Mouse (Mus musculus) gastrocnemius, postnatal 36 days (tissue): Measurements from ENCODE around the gene Cog6. TPM values are rescaled to one million over a fixed set of nuclear protein-coding genes. Genes with fewer than 3 reads are reported as not detected.
A peak's percentile ranks its signal among the peaks of the same experiment; 100 is the strongest.

Experiments
- DNase-seq, 2 experiments: peaks; one replicate each; pipeline ENCODE4 v3.0.0; 2022
- intact Hi-C: fragments of 180-260 bp; cut with DNase I; formaldehyde crosslinking; loops from one replicate; pipeline ENCODE4 v1.15.1; 2025
- long read RNA-seq, 2 experiments: library from polyadenylated mRNA; stranded (forward); transcript quantifications; one replicate each; pipeline ENCODE4 v2.0.0; 2021
- total RNA-seq, 2 experiments: library from RNA; stranded (reverse); gene quantifications; 2 replicates each; pipeline ENCODE4 v1.2.3; 2021

Cog6 gene
- 10 to 100 TPM; 34.8 to 36.3 TPM for total RNA-seq
- long read RNA-seq, experiment 1, transcript Cog6-201 (19 exons, 3,182 nt), result major isoform, 25 of 42 reads
- long read RNA-seq, experiment 1, partial matches to known transcripts, result 1 of 42 reads
- long read RNA-seq, experiment 1, other reads (novel, unspliced or antisense), result 15 of 42 reads
- long read RNA-seq, experiment 2, transcript Cog6-201 (19 exons, 3,182 nt), result major isoform, 50 of 65 reads
- long read RNA-seq, experiment 2, partial matches to known transcripts, result 4 of 65 reads
- long read RNA-seq, experiment 2, other reads (novel, unspliced or antisense), result 11 of 65 reads

GRCm38 (mm10) chr3:53016436-53017340 lies at the start of gene Cog6:
Gene Cog6, minus strand, starts transcription at chr3:53017237.
- intact Hi-C loops, result no loop called here
- peak; percentile 77 to 79 for DNase-seq

GRCm38 (mm10) chr3:53066095-53066372 lies 49.0 kb upstream of the Cog6 start:
- DNase-seq, result no peak
- intact Hi-C loops, result no loop called here

GRCm38 (mm10) chr3:53065267-53066094 lies 48.4 kb upstream of the Cog6 start:
- DNase-seq, result no peak
- intact Hi-C loops, result no loop called here

- peak; percentile 18 to 20 for DNase-seq
- intact Hi-C loops, result no loop called here
These were observed 46.5 kb upstream of the Cog6 start for GRCm38 (mm10) chr3:53063423-53064147.

GRCm38 (mm10) chr3:53059959-53060358 lies 42.9 kb upstream of the Cog6 start:
- intact Hi-C loops, result no loop called here

GRCm38 (mm10) chr3:53056430-53056829 lies 39.4 kb upstream of the Cog6 start:
- no peak for DNase-seq
- intact Hi-C loops, result no loop called here

More at GRCm38 (mm10) chr3:53059959-53060358, 42.9 kb upstream of the Cog6 start:
- DNase-seq, result peak in 1 of 2 experiments; percentile 14

- no peak for DNase-seq
- intact Hi-C loops, result no loop called here
These were observed 35.3 kb upstream of the Cog6 start for GRCm38 (mm10) chr3:53052385-53052784.

GRCm38 (mm10) chr3:53046371-53046770 lies 29.3 kb upstream of the Cog6 start:
- no peak for DNase-seq
- intact Hi-C loops, result no loop called here

- no peak for DNase-seq
- intact Hi-C loops, result no loop called here
These were observed 28.7 kb upstream of the Cog6 start for GRCm38 (mm10) chr3:53045697-53046096.

GRCm38 (mm10) chr3:53044682-53045299 lies 27.8 kb upstream of the Cog6 start:
- intact Hi-C loops, result loop anchor here (5.0 kb wide), 1 partner anchor 203 kb away; no protein-coding TSS in a partner anchor
- no peak for DNase-seq

GRCm38 (mm10) chr3:53044238-53044637 lies 27.2 kb upstream of the Cog6 start:
- intact Hi-C loops, result loop anchor here (5.0 kb wide), 1 partner anchor 203 kb away; no protein-coding TSS in a partner anchor
- no peak for DNase-seq

- intact Hi-C loops, result loop anchor here (5.0 kb wide), 1 partner anchor 204 kb away; no protein-coding TSS in a partner anchor
These were observed 26.3 kb upstream of the Cog6 start for GRCm38 (mm10) chr3:53043206-53043780.

GRCm38 (mm10) chr3:53042240-53042567 lies 25.2 kb upstream of the Cog6 start:
- intact Hi-C loops, result loop anchor here (5.0 kb wide), 1 partner anchor 205 kb away; no protein-coding TSS in a partner anchor

More at GRCm38 (mm10) chr3:53043206-53043780, 26.3 kb upstream of the Cog6 start:
- DNase-seq, result no peak

GRCm38 (mm10) chr3:53041411-53042239 lies 24.6 kb upstream of the Cog6 start, which contains the start of gene Lhfp:
Gene Lhfp, plus strand, starts transcription at chr3:53041528.
- DNase-seq, result peak; percentile 66 to 69
- intact Hi-C loops, result loop anchor here (5.0 kb wide), 1 partner anchor 206 kb away; no protein-coding TSS in a partner anchor

More at GRCm38 (mm10) chr3:53042240-53042567, 25.2 kb upstream of the Cog6 start:
- DNase-seq, result peak in 1 of 2 experiments; percentile 20

GRCm38 (mm10) chr3:53040593-53041410 lies 23.8 kb upstream of the Cog6 start:
- DNase-seq, result no peak
- intact Hi-C loops, result loop anchor here (5.0 kb wide), 1 partner anchor 206 kb away; no protein-coding TSS in a partner anchor

- intact Hi-C loops, result loop anchor here (5.0 kb wide), 1 partner anchor 208 kb away; no protein-coding TSS in a partner anchor
- no peak for DNase-seq
These were observed 22.7 kb upstream of the Cog6 start for GRCm38 (mm10) chr3:53039746-53040145.

- intact Hi-C loops, result no loop called here
- no peak for DNase-seq
These were observed 21.9 kb upstream of the Cog6 start for GRCm38 (mm10) chr3:53038913-53039312.
